Mouse (Mus musculus) kidney, adult 8-10 months (tissue): ENCODE results near the gene Ccdc107.

Experiments
- DNase-seq, 2 experiments: peaks; one replicate each; pipeline ENCODE4 v3.0.0; 2022

Ccdc107 gene

GRCm38 (mm10) chr4:43492821-43493185 lies at the start of gene Ccdc107:
Gene Ccdc107, plus strand, starts transcription at chr4:43492900.
- peak; percentile 93 to 97 for DNase-seq

GRCm38 (mm10) chr4:43443511-43443910 lies 49.2 kb upstream of the Ccdc107 start:
- peak in 1 of 2 experiments; percentile 35 for DNase-seq

- DNase-seq = no peak
Measured at GRCm38 (mm10) chr4:43447251-43447650, 45.4 kb upstream of the Ccdc107 start.

GRCm38 (mm10) chr4:43448554-43448953 lies 44.1 kb upstream of the Ccdc107 start:
- DNase-seq = no peak

- no peak for DNase-seq
Measured at GRCm38 (mm10) chr4:43452315-43452714, 40.4 kb upstream of the Ccdc107 start.

GRCm38 (mm10) chr4:43453413-43453812 lies 39.3 kb upstream of the Ccdc107 start:
- no peak for DNase-seq

GRCm38 (mm10) chr4:43454041-43454836 lies 38.5 kb upstream of the Ccdc107 start, which contains the start of gene Cd72:
Gene Cd72, minus strand, starts transcription at chr4:43454628.
- DNase-seq = no peak

GRCm38 (mm10) chr4:43456470-43456869 lies 36.2 kb upstream of the Ccdc107 start:
- DNase-seq = no peak

GRCm38 (mm10) chr4:43457124-43457523 lies 35.6 kb upstream of the Ccdc107 start:
- DNase-seq = no peak

- no peak for DNase-seq
Measured at GRCm38 (mm10) chr4:43463102-43463501, 29.6 kb upstream of the Ccdc107 start.

GRCm38 (mm10) chr4:43465935-43466334 lies 26.8 kb upstream of the Ccdc107 start:
- DNase-seq = no peak

- no peak for DNase-seq
Measured at GRCm38 (mm10) chr4:43466872-43467271, 25.8 kb upstream of the Ccdc107 start.

GRCm38 (mm10) chr4:43470301-43470700 lies 22.4 kb upstream of the Ccdc107 start:
- no peak for DNase-seq

- DNase-seq = no peak
Measured at GRCm38 (mm10) chr4:43473636-43474035, 19.1 kb upstream of the Ccdc107 start.

- DNase-seq = peak in 1 of 2 experiments; percentile 45
Measured at GRCm38 (mm10) chr4:43476604-43477003, 16.1 kb upstream of the Ccdc107 start.

- peak; percentile 88 to 89 for DNase-seq
Measured at GRCm38 (mm10) chr4:43477857-43478533, 14.7 kb upstream of the Ccdc107 start.

GRCm38 (mm10) chr4:43478534-43478858 lies 14.2 kb upstream of the Ccdc107 start:
- no peak for DNase-seq

- peak in 1 of 2 experiments; percentile 61 for DNase-seq
Measured at GRCm38 (mm10) chr4:43478906-43479832, 13.5 kb upstream of the Ccdc107 start.

GRCm38 (mm10) chr4:43480985-43481384 lies 11.7 kb upstream of the Ccdc107 start:
- no peak for DNase-seq

- DNase-seq = no peak
Measured at GRCm38 (mm10) chr4:43481894-43482456, 10.7 kb upstream of the Ccdc107 start.

GRCm38 (mm10) chr4:43482591-43482990 lies 10.1 kb upstream of the Ccdc107 start:
- no peak for DNase-seq

GRCm38 (mm10) chr4:43483535-43484091 lies 9.1 kb upstream of the Ccdc107 start, which contains the start of gene Sit1:
Gene Sit1, minus strand, starts transcription at chr4:43483734.
- DNase-seq = no peak
